Mouse (Mus musculus): ENCODE data around the gene Pin1. TPM values are rescaled to one million over a fixed set of nuclear protein-coding genes. Genes with fewer than 3 reads are reported as not detected.
A peak's percentile ranks its signal among the peaks of the same experiment; 100 is the strongest.
"Not testable (repeated sequence)": the region's sequence is repeated elsewhere in the genome, so short reads cannot be mapped to it uniquely, and the experiment has no call there.

Pin1 gene
- total RNA-seq, 1 experiment from 2014 or later: 24.8 TPM

DNA sequence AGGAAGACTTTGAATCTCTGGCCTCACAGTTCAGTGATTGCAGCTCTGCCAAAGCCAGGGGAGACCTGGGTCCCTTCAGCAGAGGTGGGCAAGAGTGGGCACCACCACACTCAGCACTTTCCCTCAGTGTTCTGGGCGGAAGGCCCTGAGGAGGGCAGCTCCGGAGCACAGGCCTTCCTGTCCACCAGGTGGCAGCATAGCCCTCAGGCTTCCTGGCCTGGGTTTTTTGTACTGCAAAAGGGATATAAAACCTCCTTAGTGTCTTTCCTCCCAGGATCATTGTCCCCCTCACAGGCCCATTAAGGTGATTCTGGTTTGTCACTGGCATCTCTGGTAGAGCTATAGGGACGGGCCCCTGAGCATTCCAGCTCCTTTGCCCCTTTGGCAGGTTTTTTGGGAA is 10.4 kb downstream of the Pin1 start:
- DNase-seq: peak; percentile 75

DNA sequence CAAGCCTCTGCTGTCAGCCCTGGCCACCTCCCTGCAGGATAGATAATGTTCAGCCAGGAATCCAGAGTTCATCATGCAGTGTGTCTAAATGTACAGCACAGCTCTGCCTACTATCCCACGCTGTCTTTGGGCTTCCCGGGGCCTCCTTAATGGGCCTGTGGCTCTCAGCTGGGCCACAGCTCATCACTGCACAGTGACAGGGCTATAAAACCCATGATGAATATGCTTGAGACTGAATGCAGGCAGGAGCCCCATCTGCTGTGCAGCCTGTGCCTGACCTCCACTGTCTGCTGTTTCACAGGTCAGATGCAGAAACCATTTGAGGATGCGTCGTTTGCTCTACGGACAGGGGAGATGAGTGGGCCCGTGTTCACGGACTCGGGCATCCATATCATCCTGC is 11.0 kb downstream of the Pin1 start:
- DNase-seq: no peak

DNA sequence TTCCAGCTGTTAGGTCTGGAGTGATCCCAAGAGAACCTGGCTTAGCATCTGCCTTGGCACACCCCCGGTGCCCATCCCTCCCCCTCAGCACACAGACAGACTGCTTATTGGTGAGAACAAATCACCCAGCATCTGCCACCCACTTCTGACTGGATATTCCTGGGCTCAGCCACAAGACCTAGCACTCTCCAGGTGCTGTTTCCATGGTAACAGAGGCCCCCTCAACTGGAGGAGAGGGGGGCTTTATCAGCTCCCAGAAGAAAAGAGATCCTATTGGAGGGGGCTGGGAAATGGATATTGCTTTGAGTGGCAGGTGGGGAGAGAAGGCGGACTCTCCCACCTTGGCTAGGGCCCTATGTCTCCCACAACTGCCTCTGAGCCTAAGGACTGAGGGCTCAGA is 12.1 kb downstream of the Pin1 start:
- no peak for DNase-seq

DNA sequence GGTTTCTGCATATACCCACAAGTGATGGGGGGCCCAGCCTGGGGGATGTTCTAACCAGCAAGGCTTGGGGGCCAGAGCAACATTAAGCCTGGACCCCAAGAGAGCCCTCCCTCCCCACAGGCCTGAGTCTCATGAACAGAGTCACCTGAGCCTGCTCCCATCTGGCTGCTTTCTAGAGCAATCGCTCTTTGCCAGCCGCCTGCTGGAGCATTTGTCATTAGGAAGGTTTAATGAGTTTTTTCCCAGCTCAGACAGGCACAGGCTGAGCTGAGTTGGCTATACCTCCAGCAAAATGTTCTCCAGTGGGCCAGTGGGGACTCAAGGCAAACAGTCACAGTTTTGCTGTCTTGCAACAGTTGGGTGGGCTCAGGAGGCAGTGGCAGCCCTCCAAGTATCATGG is 12.5 kb downstream of the Pin1 start:
- no peak for DNase-seq

DNA sequence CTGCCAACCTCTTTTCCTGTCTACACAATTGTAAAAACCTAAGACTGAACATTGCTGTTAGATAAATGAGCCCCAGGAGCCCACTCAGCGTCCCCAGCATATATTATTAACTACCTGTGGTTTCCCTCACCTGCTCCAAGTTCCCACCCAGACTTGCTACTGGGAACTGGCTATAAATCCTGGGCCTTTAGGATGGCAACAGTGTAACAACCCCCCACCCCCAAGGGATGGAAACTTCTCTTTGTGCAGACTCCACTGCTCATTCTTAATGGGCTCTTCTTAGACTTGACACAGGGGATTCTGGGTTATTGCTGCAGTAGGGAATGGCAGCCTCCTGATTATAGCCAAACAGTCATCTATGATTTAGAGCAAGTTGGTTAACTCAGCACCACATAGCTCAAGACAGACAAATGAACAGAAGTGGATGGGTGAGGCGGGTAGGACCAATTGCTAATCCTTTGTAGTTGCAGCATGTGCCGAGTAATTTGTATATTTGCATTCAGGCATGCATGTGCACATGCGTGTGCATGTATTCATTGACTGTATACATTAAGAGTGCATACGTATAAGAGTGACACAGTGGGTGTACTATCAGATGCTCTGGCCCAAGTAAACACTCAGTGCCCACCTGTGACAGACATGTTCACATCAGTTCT is 13.2 kb downstream of the Pin1 start:
- no peak for DNase-seq

DNA sequence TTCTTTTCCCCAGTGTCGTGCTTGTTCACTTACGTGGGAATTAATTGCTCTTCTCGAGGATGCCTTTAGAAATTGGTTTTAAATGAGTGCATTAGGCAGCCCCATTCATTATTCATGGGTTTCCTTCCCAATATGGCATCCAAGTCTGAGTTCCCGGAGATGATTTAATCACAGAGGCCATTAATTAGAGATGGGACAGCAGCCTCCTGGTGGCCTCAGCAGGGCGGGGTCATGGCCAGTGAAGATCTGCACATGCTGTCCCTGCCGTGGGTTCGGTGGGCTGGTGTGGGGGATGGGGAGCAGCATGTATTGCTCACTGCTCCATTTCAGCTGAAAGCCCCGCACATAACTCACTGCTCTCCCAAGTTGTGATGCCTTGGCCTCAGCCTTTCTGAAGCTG is 14.0 kb downstream of the Pin1 start:
- DNase-seq: no peak

DNA sequence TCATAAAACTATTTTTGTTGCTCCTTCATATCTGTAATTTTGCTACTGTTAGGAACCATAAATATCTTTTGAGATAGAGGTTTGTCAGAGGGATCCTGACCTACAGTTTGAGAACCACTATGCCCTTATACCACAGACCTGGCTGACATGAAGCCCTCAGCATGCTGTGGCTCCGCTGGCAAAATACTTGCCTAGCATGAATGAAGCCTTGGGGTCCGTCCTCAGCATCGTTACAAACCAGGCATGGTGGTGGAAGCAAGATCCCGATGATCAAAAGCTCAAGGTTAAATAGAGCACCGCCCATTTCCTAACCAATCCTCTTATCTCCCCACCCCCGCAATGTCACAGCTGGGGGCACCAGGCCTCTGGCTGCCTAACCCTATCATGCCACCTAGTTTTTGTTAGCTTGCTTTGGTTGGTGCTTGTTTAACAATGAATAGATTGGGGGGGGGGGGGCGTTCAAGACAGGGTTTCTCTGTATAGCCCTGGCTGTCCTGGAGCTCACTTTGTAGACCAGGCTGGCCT is 14.7 kb downstream of the Pin1 start:
- DNase-seq: no peak

DNA sequence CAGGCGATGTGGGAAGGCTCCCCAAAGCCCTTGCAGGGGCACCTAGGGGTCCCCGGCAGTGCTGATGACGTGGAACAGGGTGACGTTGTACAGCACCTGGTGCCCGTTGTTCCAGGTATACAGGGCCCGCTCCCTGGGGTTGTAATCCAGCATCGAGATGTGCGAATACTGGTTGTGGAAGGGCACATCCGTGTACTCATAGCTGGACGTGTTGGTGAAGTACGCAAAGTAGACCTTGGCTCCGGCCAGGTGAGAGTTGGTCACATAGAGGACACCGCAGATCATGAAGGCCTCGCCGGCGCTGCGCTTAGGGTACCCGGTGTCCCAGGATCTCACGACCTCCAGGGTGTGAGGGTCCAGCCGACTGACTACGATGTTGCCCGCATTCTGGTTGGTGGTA is 16.2 kb downstream of the Pin1 start:
- no peak for DNase-seq

DNA sequence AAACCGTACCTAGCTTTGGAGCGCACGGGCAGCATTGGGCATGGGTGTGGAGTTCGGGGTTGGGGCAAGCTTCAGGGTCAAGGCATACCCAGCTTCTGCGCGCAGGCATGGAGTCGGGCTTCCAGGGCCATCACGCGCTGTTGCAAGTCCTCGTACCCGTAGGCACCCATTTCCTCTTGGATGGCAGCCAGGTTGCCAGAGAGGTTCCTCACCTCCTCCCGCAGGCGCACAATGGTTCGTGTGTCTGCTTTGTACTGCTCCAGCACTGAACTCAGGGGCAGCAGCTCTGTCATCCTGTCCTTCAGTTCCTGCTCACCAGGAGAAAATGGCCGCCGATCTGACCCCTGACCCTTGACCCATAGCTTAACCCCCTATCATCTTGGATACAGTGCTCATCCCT is 20.2 kb downstream of the Pin1 start:
- DNase-seq: no peak

DNA sequence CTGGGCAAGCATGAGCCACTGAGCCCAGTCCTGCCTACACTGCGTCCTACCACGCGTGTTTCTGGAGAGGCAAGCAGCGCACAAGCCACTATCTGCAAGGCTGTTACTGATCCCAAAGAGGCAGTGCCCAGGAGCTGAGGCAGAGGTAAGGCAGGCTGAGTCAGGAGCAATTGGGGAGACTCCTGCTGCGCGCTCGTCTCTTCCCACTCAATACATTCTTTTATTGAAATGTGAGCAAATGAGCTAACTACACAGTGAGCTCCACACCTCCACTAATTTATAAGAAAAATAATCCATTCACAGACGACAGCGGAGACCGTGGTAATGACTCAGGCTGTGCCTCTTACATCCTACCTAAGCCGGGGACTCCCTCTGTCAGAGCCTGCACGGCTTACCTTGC is 26.0 kb downstream of the Pin1 start:
- no peak for DNase-seq

DNA sequence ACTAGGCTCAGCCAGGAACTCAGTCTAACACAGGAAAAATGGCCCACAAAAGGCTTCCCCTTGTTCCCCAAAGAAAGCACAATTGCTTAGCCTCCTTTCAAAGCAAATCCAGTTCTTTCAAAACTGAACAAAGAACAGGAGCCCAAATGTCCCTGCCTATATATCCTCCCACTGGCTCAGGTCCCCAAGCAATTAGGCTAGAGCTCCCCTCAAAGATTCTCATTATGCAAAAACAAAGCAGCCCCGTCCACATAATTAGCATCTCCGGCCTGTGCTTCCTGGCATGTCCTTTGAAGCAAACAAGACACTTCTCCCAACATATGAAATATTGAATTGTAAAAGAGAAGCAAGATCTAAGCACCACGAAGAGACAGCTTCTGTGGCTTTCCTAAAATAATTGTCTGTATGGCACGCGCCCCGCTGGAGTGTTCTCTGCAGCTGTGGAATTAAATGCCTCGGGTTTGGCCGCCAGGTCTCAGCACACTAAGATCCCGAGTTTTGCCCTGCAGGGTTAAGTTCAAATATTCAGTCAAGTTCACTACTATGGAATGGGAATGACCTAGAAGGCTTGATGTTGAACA is 28.6 kb downstream of the Pin1 start:
- no peak for DNase-seq

DNA sequence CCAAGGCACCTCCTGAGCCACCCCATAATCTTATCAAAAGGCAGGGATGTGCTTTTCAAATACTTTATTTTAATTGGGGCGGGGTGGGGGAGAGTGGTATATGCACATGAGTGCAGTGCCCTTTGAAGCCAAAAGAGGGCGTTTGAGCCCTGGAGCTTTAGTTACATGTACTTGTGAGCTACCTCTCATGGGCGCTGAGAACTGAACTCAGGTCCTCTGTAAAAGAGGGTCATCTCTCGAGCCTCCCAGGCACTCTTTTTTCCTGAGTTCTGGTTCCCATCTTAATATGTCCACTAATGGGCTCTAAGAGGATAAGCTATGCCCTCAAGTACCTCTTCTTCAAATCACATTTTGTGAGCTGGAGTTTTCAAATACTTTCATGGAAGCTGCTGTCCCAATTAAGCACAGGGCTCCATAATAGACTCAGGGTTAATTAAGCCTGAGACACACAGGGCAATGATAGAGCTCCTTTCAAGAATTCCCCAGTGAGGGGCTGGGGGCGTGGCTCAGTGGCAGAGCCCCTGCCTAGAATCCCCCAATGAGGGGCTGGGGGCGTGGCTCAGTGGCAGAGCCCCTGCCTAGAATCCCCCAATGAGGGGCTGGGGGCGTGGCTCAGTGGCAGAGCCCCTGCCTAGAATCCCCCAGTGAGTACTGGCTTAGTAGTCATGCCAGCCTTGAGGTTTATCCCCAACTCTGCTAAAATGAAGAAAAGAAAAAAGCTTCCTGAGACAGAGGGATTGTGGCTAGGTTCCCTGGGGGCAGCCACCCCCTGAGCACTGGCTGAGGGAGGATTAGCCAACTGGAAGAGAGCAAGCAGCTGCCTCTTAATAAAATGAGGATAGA is 29.9 kb downstream of the Pin1 start:
- DNase-seq: no peak

DNA sequence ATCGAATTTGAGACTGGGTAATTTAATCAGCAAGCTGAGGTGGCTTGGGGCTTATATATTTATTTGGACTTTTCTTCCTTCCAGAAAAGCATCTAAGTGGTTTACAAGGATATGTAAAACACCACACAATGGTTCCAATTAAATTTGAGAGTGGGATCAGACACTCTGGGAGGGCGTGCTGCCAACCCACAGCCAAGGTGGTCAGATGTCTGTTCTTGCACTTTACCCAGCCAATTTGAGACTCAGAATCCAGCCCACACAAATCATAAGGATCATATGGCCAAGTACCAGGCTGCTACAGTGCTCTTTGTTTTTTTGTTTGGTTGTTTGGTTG is 30.5 kb downstream of the Pin1 start:
- no peak for DNase-seq

DNA sequence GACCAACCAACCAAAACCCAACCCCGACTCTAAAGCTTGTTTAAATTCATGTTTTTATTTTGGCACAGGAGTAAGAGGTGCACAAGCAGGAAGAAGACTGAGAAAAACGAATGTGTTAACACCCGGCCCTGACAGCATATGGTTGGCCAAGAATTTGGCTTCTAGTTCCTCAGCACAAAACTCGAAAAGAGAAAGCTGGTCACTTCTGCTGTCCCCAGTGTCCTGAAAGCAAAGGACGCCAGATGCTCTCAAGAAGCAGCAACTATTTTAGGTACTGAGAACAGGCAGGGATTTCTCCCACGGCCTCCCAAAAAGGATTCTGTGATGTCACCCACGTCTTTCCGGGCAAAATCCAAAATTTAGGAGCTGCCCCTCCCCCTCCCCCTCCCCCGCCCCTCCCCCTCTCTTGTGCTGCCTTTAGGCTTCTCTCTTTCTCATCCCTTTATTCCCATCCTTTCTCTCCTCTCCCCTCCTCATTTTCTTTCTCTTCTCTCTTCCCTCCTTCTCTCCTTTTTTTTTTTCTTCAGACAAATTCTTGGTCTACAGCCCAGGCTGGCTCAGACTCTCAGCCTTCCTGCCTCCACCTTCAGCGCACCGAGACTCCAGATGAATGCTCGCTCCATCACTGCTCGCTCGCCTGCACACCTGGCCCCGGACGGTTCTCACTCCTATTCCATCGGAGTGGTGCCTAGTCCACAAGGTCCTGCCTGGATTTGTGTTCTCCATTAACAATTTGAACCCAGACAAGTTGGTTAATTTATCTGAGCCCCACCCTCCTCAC is 33.4 kb downstream of the Pin1 start:
- DNase-seq: no peak

DNA sequence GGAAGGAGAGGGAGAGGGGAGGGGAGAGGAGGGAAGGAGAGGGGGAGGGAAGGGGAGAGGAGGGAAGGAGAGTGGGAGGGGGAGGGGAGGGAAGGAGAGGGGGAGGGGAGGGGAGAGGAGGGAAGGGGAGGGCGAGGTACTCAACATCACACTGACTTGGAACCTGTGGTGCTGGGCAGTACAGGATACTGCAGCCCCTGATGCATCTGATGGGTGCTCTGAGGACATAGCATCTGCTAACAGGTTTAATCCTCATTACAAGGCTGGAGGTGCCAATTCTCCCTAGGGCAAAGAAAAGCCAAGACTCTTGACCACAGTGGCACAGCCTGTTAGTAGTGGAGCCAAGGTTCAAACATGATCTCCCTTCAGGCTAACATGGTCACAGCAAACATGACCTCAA is 37.5 kb downstream of the Pin1 start:
- no peak for DNase-seq

DNA sequence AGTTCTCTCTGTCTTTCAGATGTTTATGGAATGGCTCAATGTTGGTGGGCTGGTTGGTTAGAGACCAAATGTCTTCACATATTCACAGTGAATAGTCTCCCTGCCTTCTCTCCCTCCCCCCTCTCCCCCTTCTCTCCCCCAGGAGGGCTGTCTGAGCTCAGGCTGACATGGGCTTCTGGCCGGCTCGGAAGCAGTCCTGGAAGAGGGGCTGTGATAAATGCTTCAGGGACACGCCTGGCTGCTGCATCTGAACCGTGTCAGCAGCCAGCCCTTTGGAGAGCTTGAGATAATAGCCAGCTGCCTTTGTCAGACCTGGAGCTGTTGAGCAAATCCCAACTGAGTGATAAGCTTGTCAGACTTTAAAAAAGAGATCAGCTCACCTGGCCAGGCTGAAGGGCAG is 38.0 kb downstream of the Pin1 start:
- no peak for DNase-seq

DNA sequence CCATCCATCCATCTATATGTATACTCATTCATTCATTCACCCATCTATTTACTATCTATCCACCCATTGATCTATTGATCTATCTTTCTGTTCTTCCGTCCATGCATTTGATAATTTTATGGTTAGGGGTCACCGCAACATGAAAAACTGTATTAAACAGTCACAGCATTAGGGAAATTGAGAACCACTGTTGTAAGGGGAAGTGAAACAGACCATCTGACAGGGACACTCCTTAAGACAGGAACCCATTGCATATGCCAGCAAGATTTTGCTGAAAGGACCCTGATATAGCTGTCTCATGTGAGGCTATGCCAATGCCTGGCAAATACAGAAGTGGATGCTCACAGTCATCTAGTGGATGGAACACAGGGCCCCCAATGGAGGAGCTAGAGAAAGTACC is 38.6 kb downstream of the Pin1 start:
- not testable (repeated sequence) for DNase-seq

DNA sequence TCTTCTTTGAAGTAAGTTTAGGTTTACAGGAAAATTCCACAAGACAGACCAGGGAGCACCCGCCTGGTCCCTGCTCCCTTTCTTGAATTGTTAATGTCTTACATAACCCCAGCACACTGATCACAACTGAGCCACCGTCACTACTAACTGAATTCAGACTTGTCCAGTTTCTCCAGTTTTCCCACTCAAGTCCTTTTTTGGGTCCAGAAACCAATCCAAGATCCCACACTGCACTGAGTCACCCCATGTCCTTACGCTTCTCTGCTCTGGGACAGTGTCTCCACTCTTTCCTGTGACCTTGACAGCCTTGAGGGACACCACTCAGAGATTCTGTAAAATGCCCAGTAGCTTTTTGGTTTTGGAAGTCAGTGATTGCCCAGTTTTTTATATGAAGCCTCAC is 41.0 kb downstream of the Pin1 start:
- DNase-seq: no peak

DNA sequence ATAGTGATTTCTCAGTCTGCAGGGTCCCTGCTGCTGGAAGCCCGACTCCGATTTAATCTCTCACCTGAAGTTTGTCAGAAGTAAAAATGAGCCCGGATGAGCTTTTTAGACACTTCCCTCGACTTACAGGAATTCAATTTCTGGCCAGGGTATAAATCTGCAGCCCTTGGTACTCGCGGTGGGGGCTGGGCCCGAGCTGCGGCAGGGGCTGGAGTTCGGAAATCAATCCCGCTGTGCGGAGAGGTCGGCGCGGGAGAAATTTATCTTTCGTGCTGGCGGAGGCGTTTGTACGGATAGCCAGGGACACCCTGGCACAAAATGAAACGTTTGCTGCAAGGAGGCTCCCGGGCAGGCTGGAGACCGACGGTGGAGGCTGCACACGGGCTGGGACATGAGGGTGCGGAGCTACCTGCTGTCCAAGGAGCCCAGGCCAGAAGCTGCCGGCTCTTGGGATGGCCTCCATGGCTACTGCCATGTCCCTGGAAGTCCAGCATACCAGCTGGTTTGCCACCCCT is 42.9 kb downstream of the Pin1 start:
- DNase-seq: peak; percentile 30

DNA sequence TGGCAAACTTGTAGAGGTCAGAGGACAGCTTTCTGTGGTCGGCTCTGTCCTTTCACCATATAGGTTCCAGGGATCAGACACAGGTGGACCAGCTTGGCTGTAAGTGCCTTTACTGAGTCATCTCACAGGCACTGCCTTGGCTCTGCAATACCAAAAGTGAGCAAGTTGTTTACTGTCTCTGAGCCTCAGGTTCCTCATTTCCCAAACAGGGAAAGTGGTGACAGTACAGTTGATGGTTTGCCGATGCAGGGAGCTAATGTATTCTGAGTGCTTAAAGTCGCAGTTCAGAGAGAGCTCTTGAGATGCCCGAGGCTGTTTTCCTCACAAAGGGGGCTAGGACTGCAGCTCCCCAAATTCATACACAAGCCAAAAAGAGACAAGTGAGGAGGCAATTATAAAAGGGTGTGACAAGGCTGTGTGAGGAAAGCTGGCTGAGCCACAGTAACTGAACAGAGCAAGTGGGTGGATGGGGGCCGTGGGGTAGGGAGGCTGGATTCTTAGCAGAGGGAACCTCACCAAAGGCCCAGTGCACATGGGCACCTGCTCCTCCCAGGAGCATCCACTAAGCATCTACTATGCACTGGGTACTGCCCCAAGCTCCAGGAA is 44.3 kb downstream of the Pin1 start:
- DNase-seq: no peak

DNA sequence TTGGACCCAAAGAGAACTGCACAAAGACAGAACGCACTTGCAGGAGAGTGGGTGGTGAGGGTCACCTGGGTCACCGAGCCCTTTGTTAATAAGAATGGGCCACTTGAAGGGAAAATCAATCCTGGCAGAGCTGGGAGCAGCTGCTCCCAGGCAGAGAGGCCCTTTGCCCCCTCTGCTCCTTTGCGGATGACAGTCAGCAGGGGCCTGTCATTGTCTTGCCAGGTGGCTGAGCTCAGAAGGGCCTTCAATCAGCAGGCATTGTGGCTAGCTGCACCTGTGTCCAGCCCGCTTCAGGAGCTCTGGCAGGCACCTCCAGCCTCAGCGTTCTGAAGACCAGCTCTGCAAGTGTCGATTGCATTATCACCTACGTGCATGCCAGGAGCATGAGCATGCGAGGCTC is 45.6 kb downstream of the Pin1 start:
- DNase-seq: no peak

DNA sequence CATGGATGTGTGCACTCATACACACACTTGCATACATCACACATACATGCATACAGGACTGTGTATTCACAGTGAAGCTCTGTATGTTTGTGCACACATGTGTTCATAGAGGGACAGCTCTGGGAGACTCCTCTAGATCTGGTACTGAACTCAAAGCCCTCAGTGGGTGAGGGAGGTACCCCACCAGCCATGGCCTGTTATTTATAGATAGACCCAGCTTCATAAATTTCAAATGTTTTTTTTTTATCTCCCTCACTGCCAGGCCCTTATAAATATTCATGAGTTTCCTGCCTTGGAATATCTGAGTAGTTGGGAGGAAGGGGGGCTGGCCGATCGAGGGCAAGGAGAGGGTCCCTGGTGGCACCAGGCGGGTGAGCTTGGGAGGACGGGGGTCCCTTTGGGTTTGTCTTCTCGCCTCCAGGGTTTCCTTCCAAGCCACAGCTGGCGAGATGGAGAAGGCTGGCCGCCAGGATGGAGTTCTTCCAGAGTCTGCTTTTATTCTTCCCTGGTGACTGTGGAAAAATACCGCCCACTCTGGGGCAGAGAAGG is 52.0 kb downstream of the Pin1 start:
- no peak for DNase-seq
